Mouse (Mus musculus) mouse embryonic stem cell (cell line): Measurements from ENCODE around the gene Tbx5.
"Not testable (repeated sequence)": the region's sequence is repeated elsewhere in the genome, so short reads cannot be mapped to it uniquely, and the experiment has no call there.

Experiments used
- in situ Hi-C, 2 experiments: fragments of 300-500 bp; cut with MboI; formaldehyde crosslinking; loops; 1 replicate in 1 of 2; 3 replicates in 1 of 2; pipeline ENCODE4 v1.14.3; 2019 to 2020; ENCODE audit warnings: low sequenced_read_pairs in 2 of 2, low pct_unique_long_range_greater_than_20kb in 1 of 2, mixed read lengths in 1 of 2; ENCODE audit not compliant: unreplicated experiment in 1 of 2

Gene Tbx5

DNA sequence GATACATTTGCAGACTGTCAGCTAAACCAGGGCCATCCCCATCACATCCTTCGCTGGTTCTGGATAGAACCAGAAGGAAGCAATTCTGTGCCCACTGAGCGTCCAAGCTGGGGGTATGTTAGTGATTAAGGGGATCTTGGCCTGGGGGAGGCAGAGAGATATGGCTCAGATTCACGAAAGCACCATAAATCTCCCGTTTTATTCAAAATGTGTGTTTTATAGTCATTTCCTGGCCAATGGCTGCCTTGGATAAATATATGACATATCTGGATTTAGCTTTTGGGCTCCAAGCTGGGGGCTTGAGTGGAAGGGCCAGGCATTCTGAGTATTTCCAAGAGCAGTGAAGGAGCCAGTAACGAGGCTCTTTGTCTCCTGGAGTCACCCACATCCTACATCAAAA, 59.5 kb downstream of the Tbx5 start:
- in situ Hi-C loops = no loop called here

DNA sequence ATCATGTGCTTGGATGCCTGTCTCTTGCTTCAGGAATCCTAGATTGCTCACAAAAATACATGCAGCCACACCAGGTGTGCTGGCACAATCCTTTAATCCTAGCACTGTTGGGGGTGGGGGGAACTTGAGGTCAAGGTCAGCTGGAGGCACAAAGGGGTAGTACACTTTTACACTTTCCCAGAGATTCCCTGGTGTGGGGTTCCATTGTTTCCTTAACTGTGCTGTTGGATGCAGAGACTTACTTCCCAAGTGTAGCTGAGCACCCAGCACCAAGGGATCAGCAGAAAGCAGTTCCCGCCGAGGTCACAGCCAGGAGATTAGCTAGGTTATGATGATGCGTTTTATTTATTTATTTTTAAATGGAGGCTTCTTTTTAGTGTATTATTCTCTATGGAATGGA, 60.6 kb downstream of the Tbx5 start:
- in situ Hi-C loops = no loop called here

DNA sequence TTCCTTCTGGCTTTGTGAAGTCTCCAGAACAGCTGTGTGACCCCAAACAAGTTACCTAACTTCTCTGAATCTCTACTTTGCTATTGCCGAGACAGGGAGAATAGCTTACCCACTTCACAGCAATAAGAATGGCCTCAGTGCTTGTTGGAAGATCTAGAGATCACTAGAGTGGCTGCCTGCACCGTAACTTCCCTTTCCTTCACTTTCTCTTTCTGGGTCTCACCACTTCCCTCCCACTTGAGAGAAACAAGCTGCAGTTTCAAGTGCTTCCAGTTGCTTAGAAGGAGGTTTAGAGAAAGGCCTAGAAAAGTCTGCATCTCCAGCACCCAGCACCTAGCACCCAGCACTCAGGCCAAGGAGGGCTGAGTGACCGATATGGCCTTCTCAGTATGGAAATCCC, 64.1 kb downstream of the Tbx5 start:
- in situ Hi-C loops = no loop called here

DNA sequence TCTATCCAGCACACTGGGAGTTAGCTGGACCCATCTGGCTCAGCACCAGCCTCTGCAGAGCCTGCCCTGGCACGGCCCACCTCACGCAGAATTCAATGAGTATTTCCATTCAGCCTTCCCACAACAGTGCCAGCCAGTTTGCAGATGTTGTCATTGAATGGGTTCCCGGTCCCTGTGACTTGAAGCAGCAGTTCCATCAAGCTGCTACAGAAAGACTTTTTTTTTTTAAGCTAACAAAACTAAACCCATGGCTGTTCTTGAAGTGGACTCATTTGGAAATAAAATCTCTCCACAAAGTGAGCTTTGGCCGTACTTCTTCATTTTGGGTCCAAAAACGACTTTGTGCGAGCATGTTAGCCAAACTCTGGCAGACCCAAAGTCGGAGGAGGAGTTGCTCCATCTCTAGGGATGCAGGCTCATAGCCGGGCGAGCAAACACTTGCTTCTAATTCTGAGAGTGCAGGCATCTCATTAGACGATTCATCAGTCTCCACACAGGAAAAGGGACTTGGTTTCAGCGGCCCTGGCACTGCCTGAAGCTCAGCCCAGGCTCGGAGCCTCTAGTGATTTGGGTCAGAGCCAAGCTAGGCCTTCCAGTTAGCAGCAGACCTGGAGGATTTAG, 84.2 kb downstream of the Tbx5 start:
- in situ Hi-C loops = no loop called here

DNA sequence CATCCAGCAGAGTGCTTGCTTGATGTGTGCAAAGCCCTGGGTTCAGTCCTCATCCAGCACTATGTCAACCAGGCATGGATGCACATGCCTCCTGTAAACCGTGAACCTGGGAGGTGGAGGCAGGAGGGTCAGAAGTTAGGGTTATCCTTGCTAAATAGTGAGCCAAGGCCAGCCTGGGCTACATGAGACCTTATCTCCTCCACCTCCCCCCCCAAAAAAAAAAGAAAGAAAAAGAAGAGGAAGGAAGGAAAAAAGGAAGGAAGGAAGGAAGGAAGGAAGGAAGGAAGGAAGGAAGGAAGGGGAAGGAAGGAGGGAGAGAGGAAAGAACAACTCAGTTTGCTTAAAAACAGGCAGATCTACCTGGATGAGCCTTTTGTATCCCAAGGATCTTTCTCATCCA, 85.9 kb downstream of the Tbx5 start:
- in situ Hi-C loops = not testable (repeated sequence)

DNA sequence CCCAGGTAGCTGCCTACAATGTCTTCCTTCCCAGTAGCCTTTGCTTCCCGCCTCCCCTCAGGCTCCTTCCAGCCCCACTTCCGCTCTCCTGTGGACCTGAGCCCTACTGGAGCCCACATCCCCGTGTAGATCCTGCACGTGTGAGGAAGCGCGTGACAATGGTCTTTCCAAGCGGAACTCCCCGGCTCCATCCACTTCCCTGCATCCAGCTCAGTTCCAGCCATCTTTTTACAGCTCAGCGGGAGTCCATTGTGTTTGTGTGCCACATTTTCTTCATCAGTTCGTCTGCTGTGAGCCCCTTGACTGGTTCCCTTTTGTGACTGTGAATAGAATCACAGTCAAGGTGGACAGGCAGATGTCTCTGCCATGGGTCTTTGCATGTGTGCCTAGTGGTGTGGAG, 88.5 kb downstream of the Tbx5 start:
- in situ Hi-C loops = no loop called here

DNA sequence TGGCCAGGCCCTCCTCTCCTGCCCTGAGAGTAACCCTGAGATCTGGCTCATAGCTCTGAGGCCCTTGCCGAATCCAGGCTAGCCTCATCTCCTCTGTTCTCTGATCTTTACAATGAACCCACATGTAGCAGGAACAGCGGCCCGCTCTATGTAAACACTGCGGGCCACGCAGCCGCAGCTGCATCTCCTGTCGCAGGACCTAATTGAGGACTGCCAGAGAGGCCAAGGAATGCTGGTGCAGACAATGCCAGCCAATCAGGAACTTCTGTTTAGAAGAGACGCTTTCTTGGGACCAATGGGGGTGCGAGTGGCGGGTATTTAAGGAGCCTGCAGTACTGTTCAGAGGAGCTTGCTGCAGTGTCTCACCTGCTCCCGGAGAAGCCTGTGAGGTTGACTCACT, 89.8 kb downstream of the Tbx5 start:
- in situ Hi-C loops = no loop called here
